Mouse (Mus musculus) CH12.LX (cell line): Measurements from ENCODE around the gene Csdc2. TPM values are rescaled to one million over a fixed set of nuclear protein-coding genes. Genes with fewer than 3 reads are reported as not detected.
A peak's percentile ranks its signal among the peaks of the same experiment; 100 is the strongest.
"Not testable (repeated sequence)": the region's sequence is repeated elsewhere in the genome, so short reads cannot be mapped to it uniquely, and the experiment has no call there.

ENCODE experiments used
- DNase-seq: peaks from one replicate; pipeline ENCODE4 v3.0.0-alpha.2; 2013; ENCODE audit errors: extremely low read depth
- H3K27ac ChIP-seq: 2 replicates; pipeline ENCODE4 v1.5.1; 2012; ENCODE audit warnings: low read depth, mild to moderate bottlenecking, control low read depth, moderate library complexity; ENCODE audit not compliant: insufficient read depth
- H3K27me3 ChIP-seq: replicated peaks from 2 replicates; pipeline ENCODE3; 2012; ENCODE audit warnings: inconsistent platforms
- H3K36me3 ChIP-seq, 2 experiments: replicated peaks in 1 of 2; 2 replicates each; pipeline versions ENCODE3 to v1.6.1; 2012; ENCODE audit warnings: inconsistent platforms in 1 of 2, low read length in 1 of 2, mild to moderate bottlenecking in 1 of 2, mixed read lengths in 1 of 2, moderate library complexity in 1 of 2; ENCODE audit not compliant: control insufficient read depth in 1 of 2, insufficient read depth in 1 of 2
- H3K4me1 ChIP-seq, 2 experiments: 2 replicates each; pipeline ENCODE4 v1.6.1; 2012; ENCODE audit warnings: inconsistent platforms in 1 of 2, moderate library complexity in 1 of 2; ENCODE audit not compliant: insufficient read depth in 2 of 2, control insufficient read depth in 1 of 2
- H3K4me2 ChIP-seq: 2 replicates; pipeline ENCODE4 v1.6.1; 2012; ENCODE audit warnings: low read depth, mild to moderate bottlenecking, control low read depth; ENCODE audit not compliant: poor library complexity, insufficient read depth, severe bottlenecking
- H3K4me3 ChIP-seq, 3 experiments: fragments of 150-350 bp in 1 of 3; sonication (generic) in 1 of 3; replicated peaks in 1 of 3; 2 replicates each; pipeline versions ENCODE3 to v1.5.1; 2011 to 2012; ENCODE audit warnings: low read depth in 2 of 3, low read length in 2 of 3, mild to moderate bottlenecking in 2 of 3, moderate library complexity in 2 of 3, control low read depth in 1 of 3, improper control_type of control experiment in 1 of 3, inconsistent platforms in 1 of 3, mixed read lengths in 1 of 3; ENCODE audit not compliant: poor library complexity in 1 of 3
- H3K79me2 ChIP-seq: replicated peaks from 2 replicates; pipeline ENCODE4 v1.6.1; 2012; ENCODE audit warnings: mild to moderate bottlenecking, moderate library complexity; ENCODE audit not compliant: control insufficient read depth, poor library complexity, insufficient read depth, severe bottlenecking; ENCODE audit errors: extremely low read depth
- H3K9ac ChIP-seq: 2 replicates; pipeline ENCODE4 v1.6.1; 2012; ENCODE audit warnings: low read depth, mild to moderate bottlenecking, control low read depth, moderate library complexity; ENCODE audit not compliant: insufficient read depth
- H3K9me3 ChIP-seq: replicated peaks from 2 replicates; pipeline ENCODE3; 2012; ENCODE audit warnings: low read length, inconsistent platforms, mixed read lengths
- BHLHE40 ChIP-seq: IDR thresholded peaks from 2 replicates; pipeline ENCODE4 v1.6.1; 2011; ENCODE audit warnings: mild to moderate bottlenecking, low read depth, low read length, improper control_type of control experiment
- CHD2 ChIP-seq: IDR thresholded peaks from 2 replicates; pipeline ENCODE4 v1.6.1; 2011; ENCODE audit warnings: low read length, improper control_type of control experiment
- EP300 ChIP-seq: IDR thresholded peaks from 2 replicates; pipeline ENCODE4 v1.6.1; 2011; ENCODE audit warnings: low read length, improper control_type of control experiment
- GABPA ChIP-seq: IDR thresholded peaks from 2 replicates; pipeline ENCODE4 v1.6.1; 2012; ENCODE audit warnings: low read depth, low read length, improper control_type of control experiment, inconsistent platforms; ENCODE audit not compliant: insufficient replicate concordance
- IRF4 ChIP-seq: IDR thresholded peaks from 2 replicates; pipeline ENCODE4 v1.6.1; 2014; ENCODE audit warnings: low read depth, mild to moderate bottlenecking, inconsistent platforms, low read length, improper control_type of control experiment
- MAX ChIP-seq: IDR thresholded peaks from 2 replicates; pipeline ENCODE4 v1.6.1; 2011; ENCODE audit warnings: low read length, improper control_type of control experiment
- MXI1 ChIP-seq: IDR thresholded peaks from 2 replicates; pipeline ENCODE4 v1.6.1; 2011; ENCODE audit warnings: mild to moderate bottlenecking, low read depth, low read length, improper control_type of control experiment
- NELFE ChIP-seq: IDR thresholded peaks from 2 replicates; pipeline ENCODE4 v1.6.1; 2011; ENCODE audit warnings: low read depth, low read length, improper control_type of control experiment
- PAX5 ChIP-seq: IDR thresholded peaks from 2 replicates; pipeline ENCODE4 v1.6.1; 2012; ENCODE audit warnings: low read length, inconsistent platforms, mixed read lengths
- POLR2A ChIP-seq: IDR thresholded peaks from 2 replicates; pipeline ENCODE4 v1.6.1; 2011; ENCODE audit warnings: low read depth, mild to moderate bottlenecking, improper control_type of control experiment, low read length
- RAD21 ChIP-seq: IDR thresholded peaks from 2 replicates; pipeline ENCODE4 v1.6.1; 2011; ENCODE audit warnings: low read depth, mild to moderate bottlenecking, low read length, improper control_type of control experiment, moderate library complexity
- SIN3A ChIP-seq: IDR thresholded peaks from 2 replicates; pipeline ENCODE4 v1.6.1; 2012; ENCODE audit warnings: low read length, improper control_type of control experiment, inconsistent platforms
- ZMIZ1 ChIP-seq: IDR thresholded peaks from 2 replicates; pipeline ENCODE4 v1.6.1; 2012; ENCODE audit warnings: low read depth, mild to moderate bottlenecking, inconsistent platforms, low read length, improper control_type of control experiment
- dilution Hi-C: fragments of 300-500 bp; cut with MboI; formaldehyde crosslinking; loops from 2 replicates; pipeline ENCODE4 v1.14.3; 2020; ENCODE audit warnings: low sequenced_read_pairs; ENCODE audit not compliant: extremely low pct_unique_long_range_greater_than_20kb, extremely low pct_ligation_motif_present
- in situ Hi-C: fragments of 300-500 bp; cut with MboI; formaldehyde crosslinking; loops from 3 replicates; pipeline ENCODE4 v1.14.3; 2019; ENCODE audit warnings: low sequenced_read_pairs, low pct_ligation_motif_present, low pct_unique_long_range_greater_than_20kb, mixed read lengths
- polyA plus RNA-seq: library from polyadenylated mRNA; unstranded; fragments of >175 nt; gene quantifications from 2 replicates; pipeline ENCODE4 v1.2.1, GENCODE M21; 2012; ENCODE audit warnings: low read depth; ENCODE audit not compliant: insufficient read length
- total RNA-seq, 2 experiments: library from RNA; depleted of rRNA; stranded (reverse); fragments of 300-350 nt in 1 of 2; fragments of >200 nt in 1 of 2; gene quantifications; 2 replicates each; pipeline ENCODE4 v1.2.3; 2012 to 2014

The Csdc2 gene
- total and polyA plus RNA-seq, 3 experiments, result 0.08 to 0.43 TPM; not detected in 1

GRCm38 (mm10) chr15:81969173-81969572, 32.6 kb downstream of the Csdc2 start:
- Histone ChIP-seq H3K79me2 (no peaks in the 10 kb centered on the region), H3K9ac (peak overlapping the region; percentile 0; the same call in 1 of the 2 replicates), H3K4me1 (peaks cover 26 to 54% of the 10 kb centered on the region in 2 experiments), H3K36me3 (no peaks in the 10 kb centered on the region), H3K4me2 (peak overlapping the region; percentile 34), H3K4me3 (peak overlapping the region in 1 of 3 experiments; percentile 34), H3K27ac (no peak overlapping the region), H3K27me3 (no peaks in the 10 kb centered on the region), H3K9me3 (peaks cover 3% of the 10 kb centered on the region)
- peak; percentile 73 for DNase-seq
- dilution Hi-C loops (no loop called here), in situ Hi-C loops (no loop called here)
- TF ChIP-seq SIN3A (no peak), PAX5 (no peak), ZMIZ1 (0 out of 2 replicates have a peak, but pooled peaks have one; percentile 5), POLR2A (peak; percentile 37; the same call in 1 of the 2 replicates), NELFE (0 out of 2 replicates have a peak, but pooled peaks have one; percentile 14), MXI1 (peak; percentile 81), GABPA (no peak), CHD2 (0 out of 2 replicates have a peak, but pooled peaks have one; percentile 21), IRF4 (peak; percentile 23; the same call in 1 of the 2 replicates), MAX (peak; percentile 40; the same call in 1 of the 2 replicates), RAD21 (no peak), EP300 (0 out of 2 replicates have a peak, but pooled peaks have one; percentile 7), BHLHE40 (peak; percentile 23; the same call in 1 of the 2 replicates)

- DNase-seq, H3K36me3 ChIP-seq, H3K4me3 ChIP-seq, H3K4me2 ChIP-seq, H3K79me2 ChIP-seq, H3K9ac ChIP-seq, dilution Hi-C loops, H3K27me3 ChIP-seq, H3K9me3 ChIP-seq, in situ Hi-C loops, H3K27ac ChIP-seq: not testable (repeated sequence)
- H3K4me1 ChIP-seq, result peaks cover 26 to 54% of the 10 kb centered on the region in 2 experiments
Measured at GRCm38 (mm10) chr15:81969635-81970034, 33.1 kb downstream of the Csdc2 start.

- H3K4me2 ChIP-seq, H3K27me3 ChIP-seq, H3K9ac ChIP-seq, H3K4me3 ChIP-seq, in situ Hi-C loops, H3K36me3 ChIP-seq, DNase-seq, H3K27ac ChIP-seq, H3K9me3 ChIP-seq, H3K79me2 ChIP-seq, dilution Hi-C loops: not testable (repeated sequence)
- peaks cover 23 to 47% of the 10 kb centered on the region in 2 experiments for H3K4me1 ChIP-seq
Measured at GRCm38 (mm10) chr15:81970498-81970897, 33.9 kb downstream of the Csdc2 start.
